In genomic region chr4:46454097-46454864, GRCm38 (mm10) we compare ENCODE assay signal across 10 mouse cellular contexts. TPM values are rescaled to one million over a fixed set of nuclear protein-coding genes. Genes with fewer than 3 reads are reported as not detected.
DNase-seq lines count a peak whose midpoint lies in the region; ATAC-seq and TF ChIP-seq lines count a peak whose summit lies in the region.
"Had no signal": no experiment of that assay in that cellular context is flagged by ENCODE, and none has a peak within 500 bp of the region (broad histone marks: within the 10 kb centered on the region; RNA-seq: fewer than 3 reads in every experiment).

No protein-coding gene starts in this region.

- peak overlapping the region; percentile 11; the same call in 1 of the 2 replicates for H3K9ac ChIP-seq in intestine, embryonic 14.5 days (ENCODE audit: low read length)
- no peak overlapping the region for H3K9ac ChIP-seq in intestine, postnatal 0 days (ENCODE audit: low read depth, low read length)
- H3K9ac ChIP-seq in limb, embryonic 13.5 days = no peak overlapping the region

- no peaks in the 10 kb centered on the region for H3K27me3 ChIP-seq in intestine, embryonic 14.5 days (replicated peaks; ENCODE audit: control insufficient read depth, insufficient read depth, low read length)
- H3K27me3 ChIP-seq in intestine, postnatal 0 days (replicated peaks; ENCODE audit: control insufficient read depth, insufficient read depth, low read length) = no peaks in the 10 kb centered on the region
- no peaks in the 10 kb centered on the region for H3K27me3 ChIP-seq in limb, embryonic 13.5 days

- peak overlapping the region; percentile 84; the same call in 1 of the 2 replicates for H3K4me3 ChIP-seq in intestine, embryonic 14.5 days (ENCODE audit: low read depth, low read length)
- no peak overlapping the region for H3K4me3 ChIP-seq in intestine, postnatal 0 days (ENCODE audit: low read depth, low read length)
- H3K4me3 ChIP-seq in limb, embryonic 13.5 days = no peak overlapping the region

- H3K4me1 ChIP-seq in intestine, embryonic 14.5 days (replicated peaks; ENCODE audit: control insufficient read depth, insufficient read depth, low read length) = peaks cover 24% of the 10 kb centered on the region
- H3K4me1 ChIP-seq in intestine, postnatal 0 days (replicated peaks; ENCODE audit: control insufficient read depth, insufficient read depth, low read length) = 0 out of 2 replicates have a peak, but pooled peaks cover 9% of the 10 kb centered on the region
- H3K4me1 ChIP-seq in limb, embryonic 13.5 days = peaks cover 52% of the 10 kb centered on the region

- H3K36me3 ChIP-seq in intestine, embryonic 14.5 days (ENCODE audit: control insufficient read depth, insufficient read depth, low read length) = peaks cover 6% of the 10 kb centered on the region; the same call in 1 of the 2 replicates
- H3K36me3 ChIP-seq in intestine, postnatal 0 days (ENCODE audit: control insufficient read depth, insufficient read depth) = no peaks in the 10 kb centered on the region
- H3K36me3 ChIP-seq in limb, embryonic 13.5 days = peaks cover 11% of the 10 kb centered on the region; the same call in 1 of the 2 replicates

- H3K9me3 ChIP-seq in intestine, embryonic 14.5 days (ENCODE audit: control insufficient read depth, low read length) = no peaks in the 10 kb centered on the region
- no peaks in the 10 kb centered on the region for H3K9me3 ChIP-seq in intestine, postnatal 0 days (ENCODE audit: control insufficient read depth)
- no peaks in the 10 kb centered on the region for H3K9me3 ChIP-seq in limb, embryonic 13.5 days

- no peak for DNase-seq in intestine, embryonic 14.5 days (ENCODE audit: low spot score)
- DNase-seq in CD4-positive helper T cell, adult 2 months (ENCODE audit: low read depth, low spot score) = peak; percentile 53
- peak; percentile 64 for DNase-seq in c-Kit-negative CD71-positive TER-119-positive erythroid progenitor cells, embryonic 14.5 days (ENCODE audit: low read depth, low spot score)
- no peak for DNase-seq in ovary, postnatal 36 days (ENCODE audit: low spot score)
- no peak for DNase-seq in frontal cortex, postnatal 25 days (ENCODE audit: low spot score in 2 of 2)
- no peak for DNase-seq in cerebellum, postnatal 4 days (ENCODE audit: low spot score in 2 of 2)
- DNase-seq: lung, adult 2 months had no signal

- WGBS in intestine, embryonic 14.5 days = 71% methylated on average over 5 of the region's 5 CpGs
- WGBS in intestine, postnatal 0 days = 65% methylated on average over 5 of the region's 5 CpGs
- 76% methylated on average over 5 of the region's 5 CpGs for WGBS in limb, embryonic 13.5 days

- no peak for ATAC-seq in intestine, embryonic 14.5 days (replicated peaks; ENCODE audit: low FRiP score, low TSS enrichment, low read depth)
- no peak for ATAC-seq in intestine, postnatal 0 days
- no peak for ATAC-seq in limb, embryonic 13.5 days (ENCODE audit: low FRiP score, low read depth)

- H3K27ac ChIP-seq in intestine, embryonic 14.5 days (ENCODE audit: low read depth) = no peak overlapping the region
- H3K27ac ChIP-seq in intestine, postnatal 0 days (ENCODE audit: low read depth, low read length) = no peak overlapping the region
- no peak overlapping the region for H3K27ac ChIP-seq in limb, embryonic 13.5 days

- TF ChIP-seq CTCF in intestine, postnatal 0 days (IDR thresholded peaks at IDR 0.05; ENCODE audit: low read depth) = no peak

- H3K4me2 ChIP-seq in intestine, embryonic 14.5 days (ENCODE audit: low read length) = peak overlapping the region; percentile 76
- no peak overlapping the region for H3K4me2 ChIP-seq in intestine, postnatal 0 days (replicated peaks; ENCODE audit: low read depth)
- peak overlapping the region; percentile 83 for H3K4me2 ChIP-seq in limb, embryonic 13.5 days (replicated peaks)

RNA-seq across cellular contexts. Expression of gene Anp32b, which starts 3.6 kb away (rescaled TPM):
- polyA plus RNA-seq in intestine, embryonic 14.5 days (2014; fragmentation: Nextera tagmentation; extraction: Ambion mirVana) = 259 and 261 TPM in 2 replicates
- polyA plus RNA-seq in intestine, postnatal 0 days (2015; fragmentation: Nextera tagmentation; extraction: Ambion mirVana) = 98.5 and 105 TPM in 2 replicates
- 284 and 307 TPM in 2 replicates for polyA plus RNA-seq in limb, embryonic 13.5 days (2015; fragmentation: Nextera tagmentation; extraction: Ambion mirVana)

RNA-seq across cellular contexts. Expression of gene Nans, which starts 34.8 kb away (rescaled TPM):
- polyA plus RNA-seq in intestine, embryonic 14.5 days (2014; fragmentation: Nextera tagmentation; extraction: Ambion mirVana) = 81.5 and 86.8 TPM in 2 replicates
- 67.4 and 81.3 TPM in 2 replicates for polyA plus RNA-seq in intestine, postnatal 0 days (2015; fragmentation: Nextera tagmentation; extraction: Ambion mirVana)
- 102 and 105 TPM in 2 replicates for polyA plus RNA-seq in limb, embryonic 13.5 days (2015; fragmentation: Nextera tagmentation; extraction: Ambion mirVana)

RNA-seq across cellular contexts. Expression of gene Hemgn, which starts 41.0 kb away (rescaled TPM):
- 0.27 and 0.42 TPM in 2 replicates for polyA plus RNA-seq in intestine, embryonic 14.5 days (2014; fragmentation: Nextera tagmentation; extraction: Ambion mirVana)
- polyA plus RNA-seq in intestine, postnatal 0 days (2015; fragmentation: Nextera tagmentation; extraction: Ambion mirVana) = 0.21 and 0.22 TPM in 2 replicates
- 0.52 and 3.3 TPM in 2 replicates for polyA plus RNA-seq in limb, embryonic 13.5 days (2015; fragmentation: Nextera tagmentation; extraction: Ambion mirVana)
- polyA plus RNA-seq: cortical plate, adult 2 months; lung, adult 2 months had no signal

Comparison
In these comparisons a context has a peak if more than half of its experiments do, and no peak if none do; other contexts are left out.
1. DNase-seq: peak in CD4-positive helper T cell, adult 2 months (single experiment) and c-Kit-negative CD71-positive TER-119-positive erythroid progenitor cells, embryonic 14.5 days (single experiment); none in intestine, embryonic 14.5 days (single experiment), ovary, postnatal 36 days (single experiment), frontal cortex, postnatal 25 days (0 of 2) and cerebellum, postnatal 4 days (0 of 2).